Mouse (Mus musculus) spleen, postnatal 10 days (tissue): ENCODE results near the gene Crat.

Experiments used
- DNase-seq, 2 experiments: peaks; one replicate each; pipeline ENCODE4 v3.0.0; 2021 to 2022; ENCODE audit warnings: low spot score in 2 of 2

Crat gene

GRCm38 (mm10) chr2:30415157-30415935 lies at the start of gene Crat:
Gene Crat (minus strand): TSS chr2:30415813.
- DNase-seq, result peak; percentile 92 to 93

- no peak for DNase-seq
Measured at GRCm38 (mm10) chr2:30464411-30464810, 48.8 kb upstream of the Crat start.

GRCm38 (mm10) chr2:30463904-30464330 lies 48.3 kb upstream of the Crat start:
- DNase-seq, result peak in 1 of 2 experiments; percentile 75

GRCm38 (mm10) chr2:30463341-30463761 lies 47.7 kb upstream of the Crat start:
- DNase-seq, result no peak

- DNase-seq, result no peak
Measured at GRCm38 (mm10) chr2:30459241-30459640, 43.6 kb upstream of the Crat start.

- DNase-seq, result no peak
Measured at GRCm38 (mm10) chr2:30458349-30458748, 42.7 kb upstream of the Crat start.

- DNase-seq, result no peak
Measured at GRCm38 (mm10) chr2:30456104-30456980, 40.7 kb upstream of the Crat start.

- no peak for DNase-seq
Measured at GRCm38 (mm10) chr2:30454587-30454986, 39.0 kb upstream of the Crat start.

GRCm38 (mm10) chr2:30453570-30453969 lies 38.0 kb upstream of the Crat start:
- DNase-seq, result no peak

- no peak for DNase-seq
Measured at GRCm38 (mm10) chr2:30451525-30451924, 35.9 kb upstream of the Crat start.

- peak in 1 of 2 experiments; percentile 50 for DNase-seq
Measured at GRCm38 (mm10) chr2:30450530-30450929, 34.9 kb upstream of the Crat start.

GRCm38 (mm10) chr2:30448371-30448770 lies 32.8 kb upstream of the Crat start:
- DNase-seq, result no peak

GRCm38 (mm10) chr2:30446891-30447826 lies 31.5 kb upstream of the Crat start:
- no peak for DNase-seq

GRCm38 (mm10) chr2:30445312-30445711 lies 29.7 kb upstream of the Crat start:
- no peak for DNase-seq

GRCm38 (mm10) chr2:30444450-30444849 lies 28.8 kb upstream of the Crat start:
- DNase-seq, result no peak

- DNase-seq, result no peak
Measured at GRCm38 (mm10) chr2:30444006-30444405, 28.4 kb upstream of the Crat start.

GRCm38 (mm10) chr2:30443281-30443680 lies 27.7 kb upstream of the Crat start:
- DNase-seq, result no peak

- DNase-seq, result peak in 1 of 2 experiments; percentile 25
Measured at GRCm38 (mm10) chr2:30442498-30442890, 26.9 kb upstream of the Crat start.

GRCm38 (mm10) chr2:30441518-30442497 lies 26.2 kb upstream of the Crat start:
- peak in 1 of 2 experiments; percentile 79 for DNase-seq
